Mouse (Mus musculus): ENCODE measurements around the gene Sgo2a. TPM values are rescaled to one million over a fixed set of nuclear protein-coding genes. Genes with fewer than 3 reads are reported as not detected.
"Not testable (repeated sequence)": the region's sequence is repeated elsewhere in the genome, so short reads cannot be mapped to it uniquely, and the experiment has no call there.

The Sgo2a gene
- polyA plus RNA-seq, 1 experiment from 2014 or later, result 3.4 TPM

- Histone ChIP-seq H3K4me3 (ENCODE audit: low read length) (no peak overlapping the region), H3K27ac (ENCODE audit: low read depth, low read length) (no peak overlapping the region), H3K4me2 (ENCODE audit: low read length) (no peak overlapping the region), H3K9me3 (ENCODE audit: control insufficient read depth, low read length) (no peaks in the 10 kb centered on the region), H3K36me3 (ENCODE audit: control insufficient read depth, insufficient read depth, low read length) (no peaks in the 10 kb centered on the region), H3K27me3 (replicated peaks; ENCODE audit: control insufficient read depth, insufficient read depth, low read length) (no peaks in the 10 kb centered on the region), H3K9ac (ENCODE audit: low read depth, low read length) (no peak overlapping the region), H3K4me1 (ENCODE audit: control insufficient read depth, insufficient read depth, low read depth, low read length) (peaks cover 8% of the 10 kb centered on the region; the same call in 1 of the 2 replicates)
- ATAC-seq, result no peak
- WGBS, result 89% methylated on average over 7 of the region's 7 CpGs
These were observed 31.9 kb downstream of the Sgo2a start for GRCm38 (mm10) chr1:58027707-58028106.

GRCm38 (mm10) chr1:58029636-58030117, 33.9 kb downstream of the Sgo2a start, which contains the start of gene Aox1:
Gene Aox1 (plus strand): TSS chr1:58029931.
- Histone ChIP-seq H3K9ac (ENCODE audit: low read depth, low read length) (peak within 1 kb of the TSS; percentile 33; the same call in 1 of the 2 replicates), H3K4me3 (ENCODE audit: low read length) (peak within 1 kb of the TSS; percentile 11; the same call in 1 of the 2 replicates), H3K27ac (ENCODE audit: low read depth, low read length) (peak within 1 kb of the TSS; percentile 26; the same call in 1 of the 2 replicates), H3K36me3 (ENCODE audit: control insufficient read depth, insufficient read depth, low read length) (no peaks in the 10 kb centered on the region), H3K4me2 (ENCODE audit: low read length) (peak within 1 kb of the TSS; percentile 43), H3K27me3 (replicated peaks; ENCODE audit: control insufficient read depth, insufficient read depth, low read length) (no peaks in the 10 kb centered on the region), H3K9me3 (ENCODE audit: control insufficient read depth, low read length) (no peaks in the 10 kb centered on the region), H3K4me1 (ENCODE audit: control insufficient read depth, insufficient read depth, low read depth, low read length) (peaks cover 8% of the 10 kb centered on the region; the same call in 1 of the 2 replicates)
- peak; percentile 67 for ATAC-seq
- 15% methylated on average over 11 of the region's 12 CpGs for WGBS

DNA sequence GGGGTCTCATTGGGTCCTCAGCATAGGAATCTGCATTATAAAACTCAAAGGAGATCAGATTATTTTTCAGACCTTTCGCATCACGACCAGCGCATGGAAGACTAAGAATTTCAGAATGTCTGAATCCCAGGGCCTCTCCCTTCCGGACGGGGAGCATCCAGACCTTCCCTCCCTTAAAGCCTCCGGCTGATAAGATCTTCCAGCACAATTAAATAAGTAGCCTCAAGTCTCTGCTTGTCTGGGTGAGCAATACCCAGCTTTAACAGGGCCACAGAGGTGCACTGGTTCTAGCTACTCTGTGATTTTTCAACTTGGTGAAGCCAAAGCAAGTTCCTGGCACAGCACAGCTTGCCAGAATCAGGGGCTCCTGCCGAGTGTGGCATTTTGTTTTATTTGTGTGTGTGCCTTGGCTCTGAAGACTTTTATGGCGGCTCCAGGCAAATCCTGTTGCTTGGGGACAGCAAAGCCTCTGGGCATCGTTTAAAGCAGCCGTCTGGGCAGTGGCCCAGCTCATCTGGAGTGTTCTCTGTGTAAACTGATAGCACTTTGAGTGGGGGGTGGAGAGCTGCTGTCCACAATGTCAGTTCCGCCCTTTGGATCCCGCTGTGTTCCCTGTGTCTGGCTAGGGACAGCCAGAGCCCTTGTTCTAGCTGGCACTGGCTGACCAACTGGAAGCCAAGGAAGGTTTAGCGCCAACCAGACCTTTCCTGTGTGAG, 34.5 kb downstream of the Sgo2a start:
- no peaks in the 10 kb centered on the region for H3K27me3 ChIP-seq (replicated peaks; ENCODE audit: control insufficient read depth, insufficient read depth, low read length)
- H3K36me3 ChIP-seq (ENCODE audit: control insufficient read depth, insufficient read depth, low read length), result no peaks in the 10 kb centered on the region
- H3K4me1 ChIP-seq (ENCODE audit: control insufficient read depth, insufficient read depth, low read depth, low read length), result peaks cover 8% of the 10 kb centered on the region; the same call in 1 of the 2 replicates
- H3K9ac ChIP-seq (ENCODE audit: low read depth, low read length), result peak overlapping the region; percentile 33; the same call in 1 of the 2 replicates
- H3K4me2 ChIP-seq (ENCODE audit: low read length), result peak overlapping the region; percentile 43
- H3K9me3 ChIP-seq (ENCODE audit: control insufficient read depth, low read length), result no peaks in the 10 kb centered on the region
- ATAC-seq, result peak; percentile 93
- peak overlapping the region; percentile 11; the same call in 1 of the 2 replicates for H3K4me3 ChIP-seq (ENCODE audit: low read length)
- peak overlapping the region; percentile 26; the same call in 1 of the 2 replicates for H3K27ac ChIP-seq (ENCODE audit: low read depth, low read length)
- WGBS, result 33% methylated on average over 13 of the region's 13 CpGs

- H3K27ac ChIP-seq (ENCODE audit: low read depth, low read length), result no peak overlapping the region
- H3K9me3 ChIP-seq (ENCODE audit: control insufficient read depth, low read length), result no peaks in the 10 kb centered on the region
- no peaks in the 10 kb centered on the region for H3K27me3 ChIP-seq (replicated peaks; ENCODE audit: control insufficient read depth, insufficient read depth, low read length)
- H3K4me2 ChIP-seq (ENCODE audit: low read length), result no peak overlapping the region
- no peaks in the 10 kb centered on the region for H3K36me3 ChIP-seq (ENCODE audit: control insufficient read depth, insufficient read depth, low read length)
- H3K9ac ChIP-seq (ENCODE audit: low read depth, low read length), result no peak overlapping the region
- peak; percentile 38; the same call in 1 of the 2 replicates for ATAC-seq
- peaks cover 8% of the 10 kb centered on the region; the same call in 1 of the 2 replicates for H3K4me1 ChIP-seq (ENCODE audit: control insufficient read depth, insufficient read depth, low read depth, low read length)
- H3K4me3 ChIP-seq (ENCODE audit: low read length), result no peak overlapping the region
- 63% methylated on average over 10 of the region's 10 CpGs for WGBS
These were observed 35.5 kb downstream of the Sgo2a start for GRCm38 (mm10) chr1:58031160-58031769.

- not testable (repeated sequence) for H3K9me3 ChIP-seq (ENCODE audit: control insufficient read depth, low read length); H3K4me3 ChIP-seq (ENCODE audit: low read length); H3K4me1 ChIP-seq (ENCODE audit: control insufficient read depth, insufficient read depth, low read depth, low read length); ATAC-seq; H3K27ac ChIP-seq (ENCODE audit: low read depth, low read length); H3K4me2 ChIP-seq (ENCODE audit: low read length); H3K36me3 ChIP-seq (ENCODE audit: control insufficient read depth, insufficient read depth, low read length); H3K9ac ChIP-seq (ENCODE audit: low read depth, low read length); H3K27me3 ChIP-seq (replicated peaks; ENCODE audit: control insufficient read depth, insufficient read depth, low read length)
- 95% methylated on average over 9 of the region's 9 CpGs for WGBS
These were observed 41.5 kb downstream of the Sgo2a start for GRCm38 (mm10) chr1:58037306-58037705.

- WGBS, result 71% methylated on average over 3 of the region's 3 CpGs
- Histone ChIP-seq H3K36me3 (ENCODE audit: control insufficient read depth, insufficient read depth, low read length) (no peaks in the 10 kb centered on the region), H3K9ac (ENCODE audit: low read depth, low read length) (no peak overlapping the region), H3K27me3 (replicated peaks; ENCODE audit: control insufficient read depth, insufficient read depth, low read length) (no peaks in the 10 kb centered on the region), H3K4me2 (ENCODE audit: low read length) (no peak overlapping the region), H3K27ac (ENCODE audit: low read depth, low read length) (no peak overlapping the region), H3K4me1 (ENCODE audit: control insufficient read depth, insufficient read depth, low read depth, low read length) (no peaks in the 10 kb centered on the region), H3K4me3 (ENCODE audit: low read length) (no peak overlapping the region), H3K9me3 (ENCODE audit: control insufficient read depth, low read length) (no peaks in the 10 kb centered on the region)
- ATAC-seq, result peak; percentile 37; the same call in 1 of the 2 replicates
These were observed 49.3 kb downstream of the Sgo2a start for GRCm38 (mm10) chr1:58045076-58045475.

GRCm38 (mm10) chr1:58045546-58045945, 49.8 kb downstream of the Sgo2a start:
- ATAC-seq, result 0 out of 2 replicates have a peak, but pooled peaks have one; percentile 37
- H3K4me2 ChIP-seq (ENCODE audit: low read length), result no peak overlapping the region
- no peak overlapping the region for H3K27ac ChIP-seq (ENCODE audit: low read depth, low read length)
- H3K9me3 ChIP-seq (ENCODE audit: control insufficient read depth, low read length), result no peaks in the 10 kb centered on the region
- H3K4me1 ChIP-seq (ENCODE audit: control insufficient read depth, insufficient read depth, low read depth, low read length), result no peaks in the 10 kb centered on the region
- H3K27me3 ChIP-seq (replicated peaks; ENCODE audit: control insufficient read depth, insufficient read depth, low read length), result no peaks in the 10 kb centered on the region
- WGBS, result 77% methylated on average over 5 of the region's 5 CpGs
- H3K4me3 ChIP-seq (ENCODE audit: low read length), result no peak overlapping the region
- H3K9ac ChIP-seq (ENCODE audit: low read depth, low read length), result no peak overlapping the region
- H3K36me3 ChIP-seq (ENCODE audit: control insufficient read depth, insufficient read depth, low read length), result no peaks in the 10 kb centered on the region

GRCm38 (mm10) chr1:58046721-58047290, 51.0 kb downstream of the Sgo2a start:
- H3K4me3 ChIP-seq (ENCODE audit: low read length), result no peak overlapping the region
- peak; percentile 44; the same call in 1 of the 2 replicates for ATAC-seq
- no peaks in the 10 kb centered on the region for H3K27me3 ChIP-seq (replicated peaks; ENCODE audit: control insufficient read depth, insufficient read depth, low read length)
- WGBS, result 38% methylated on average over 3 of the region's 3 CpGs
- H3K4me2 ChIP-seq (ENCODE audit: low read length), result no peak overlapping the region
- H3K36me3 ChIP-seq (ENCODE audit: control insufficient read depth, insufficient read depth, low read length), result no peaks in the 10 kb centered on the region
- H3K9ac ChIP-seq (ENCODE audit: low read depth, low read length), result no peak overlapping the region
- no peaks in the 10 kb centered on the region for H3K9me3 ChIP-seq (ENCODE audit: control insufficient read depth, low read length)
- H3K4me1 ChIP-seq (ENCODE audit: control insufficient read depth, insufficient read depth, low read depth, low read length), result no peaks in the 10 kb centered on the region
- no peak overlapping the region for H3K27ac ChIP-seq (ENCODE audit: low read depth, low read length)

- H3K4me2 ChIP-seq (ENCODE audit: low read length), result no peak overlapping the region
- H3K27me3 ChIP-seq (replicated peaks; ENCODE audit: control insufficient read depth, insufficient read depth, low read length), result no peaks in the 10 kb centered on the region
- 91% methylated on average over 5 of the region's 5 CpGs for WGBS
- H3K9me3 ChIP-seq (ENCODE audit: control insufficient read depth, low read length), result no peaks in the 10 kb centered on the region
- H3K4me3 ChIP-seq (ENCODE audit: low read length), result no peak overlapping the region
- no peak for ATAC-seq
- no peaks in the 10 kb centered on the region for H3K4me1 ChIP-seq (ENCODE audit: control insufficient read depth, insufficient read depth, low read depth, low read length)
- no peaks in the 10 kb centered on the region for H3K36me3 ChIP-seq (ENCODE audit: control insufficient read depth, insufficient read depth, low read length)
- no peak overlapping the region for H3K27ac ChIP-seq (ENCODE audit: low read depth, low read length)
- no peak overlapping the region for H3K9ac ChIP-seq (ENCODE audit: low read depth, low read length)
These were observed 53.4 kb downstream of the Sgo2a start for GRCm38 (mm10) chr1:58049126-58049525.
